Comparison of ENCODE assay signal across 15 mouse cellular contexts in the genomic region with DNA sequence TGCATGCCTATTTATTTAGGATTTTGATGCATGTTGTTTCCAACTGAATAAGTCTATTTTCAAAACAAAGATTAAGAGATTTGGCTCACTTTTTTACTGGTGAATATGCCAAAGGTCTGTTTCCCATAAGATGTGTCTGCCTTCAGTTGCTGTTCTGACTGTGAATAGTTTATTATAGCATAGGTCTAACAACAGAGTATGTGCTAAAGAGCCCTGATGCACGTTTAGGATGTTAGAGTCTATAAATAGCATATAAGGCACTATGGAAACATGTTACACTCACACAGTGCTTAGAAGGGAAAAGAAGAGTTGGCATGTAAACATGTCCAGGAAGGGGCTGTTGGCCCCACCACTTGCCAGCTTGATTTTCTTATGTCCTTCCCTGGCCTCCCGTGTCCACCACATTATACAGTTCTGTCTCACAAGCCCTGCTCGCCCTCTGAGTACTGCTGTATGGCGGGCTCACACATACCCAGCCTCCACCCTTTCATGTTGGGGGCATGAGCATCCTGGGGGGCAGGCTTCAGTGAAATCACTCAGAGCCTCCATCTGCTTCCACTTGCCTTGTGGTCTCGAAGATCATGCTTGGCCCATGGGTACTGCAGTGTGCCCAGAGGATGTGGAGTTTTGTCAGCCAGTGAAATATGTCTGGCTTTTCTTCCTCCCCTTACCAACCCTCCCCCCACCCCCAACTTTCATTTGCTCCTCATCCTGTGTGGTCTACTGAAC.
DNase-seq lines count a peak whose midpoint lies in the region; ATAC-seq and TF ChIP-seq lines count a peak whose summit lies in the region.
"Had no signal": no experiment of that assay in that cellular context is flagged by ENCODE, and none has a peak within 500 bp of the region (broad histone marks: within the 10 kb centered on the region; RNA-seq: fewer than 3 reads in every experiment).

No protein-coding gene starts in this region.

- no peak overlapping the region for H3K4me3 ChIP-seq in midbrain, embryonic 10.5 days
- H3K4me3 ChIP-seq in midbrain, embryonic 14.5 days (replicated peaks; ENCODE audit: low read depth, low read length), result no peak overlapping the region
- no peak overlapping the region for H3K4me3 ChIP-seq in embryonic facial prominence, embryonic 13.5 days
- no peak overlapping the region for H3K4me3 ChIP-seq in midbrain, postnatal 0 days (ENCODE audit: low read depth, low read length)
- no peak overlapping the region for H3K4me3 ChIP-seq in heart, embryonic 10.5 days
- H3K4me3 ChIP-seq: heart, embryonic 13.5 days; midbrain, embryonic 12.5 days had no signal

- no peak overlapping the region for H3K9ac ChIP-seq in midbrain, embryonic 14.5 days (replicated peaks; ENCODE audit: low read length)
- no peak overlapping the region for H3K9ac ChIP-seq in embryonic facial prominence, embryonic 13.5 days
- no peak overlapping the region for H3K9ac ChIP-seq in midbrain, postnatal 0 days (replicated peaks; ENCODE audit: low read length, poor library complexity, severe bottlenecking)
- H3K9ac ChIP-seq: heart, embryonic 13.5 days; midbrain, embryonic 12.5 days had no signal

- H3K36me3 ChIP-seq in midbrain, embryonic 10.5 days, result no peaks in the 10 kb centered on the region
- no peaks in the 10 kb centered on the region for H3K36me3 ChIP-seq in midbrain, embryonic 14.5 days (ENCODE audit: control insufficient read depth, insufficient read depth, low read length)
- H3K36me3 ChIP-seq in embryonic facial prominence, embryonic 13.5 days, result no peaks in the 10 kb centered on the region
- no peaks in the 10 kb centered on the region for H3K36me3 ChIP-seq in midbrain, postnatal 0 days (ENCODE audit: insufficient read depth, low read length)
- H3K36me3 ChIP-seq in heart, embryonic 10.5 days, result no peaks in the 10 kb centered on the region
- H3K36me3 ChIP-seq: heart, embryonic 13.5 days; midbrain, embryonic 12.5 days had no signal

- H3K27ac ChIP-seq in midbrain, embryonic 10.5 days (replicated peaks), result peak overlapping the region; percentile 49; the same call in 1 of the 2 replicates
- H3K27ac ChIP-seq in midbrain, embryonic 14.5 days (replicated peaks; ENCODE audit: low read depth, low read length), result no peak overlapping the region
- peak overlapping the region; percentile 90 for H3K27ac ChIP-seq in embryonic facial prominence, embryonic 13.5 days
- H3K27ac ChIP-seq in midbrain, postnatal 0 days (ENCODE audit: low read depth, low read length), result no peak overlapping the region
- no peak overlapping the region for H3K27ac ChIP-seq in heart, embryonic 10.5 days
- H3K27ac ChIP-seq: heart, embryonic 13.5 days; midbrain, embryonic 12.5 days had no signal

- peak; percentile 71 for DNase-seq in heart, adult 11 months
- DNase-seq in heart, postnatal 36 days, result no peak
- DNase-seq in midbrain, embryonic 10.5 days (ENCODE audit: low spot score), result no peak
- no peak for DNase-seq in midbrain, embryonic 14.5 days
- DNase-seq in midbrain, postnatal 0 days (ENCODE audit: low spot score), result peak; percentile 18
- no peak for DNase-seq in testis, postnatal 10 days (ENCODE audit: low spot score)
- no peak for DNase-seq in heart, embryonic 10.5 days (ENCODE audit: low spot score)
- DNase-seq: adrenal gland, adult 2 months; lung, adult 18-20 months; spleen, adult 18-20 months; thymus, adult 18-20 months had no signal

- no peak for ATAC-seq in midbrain, embryonic 14.5 days (ENCODE audit: low FRiP score, low TSS enrichment)
- peak; percentile 78 for ATAC-seq in embryonic facial prominence, embryonic 13.5 days (ENCODE audit: insufficient number of reproducible peaks, insufficient read depth, low FRiP score, low TSS enrichment, low read depth)
- ATAC-seq in midbrain, postnatal 0 days (ENCODE audit: low FRiP score), result peak; percentile 47; the same call in 1 of the 2 replicates

- H3K4me2 ChIP-seq in midbrain, embryonic 14.5 days (ENCODE audit: low read length), result no peak overlapping the region
- peak overlapping the region; percentile 39 for H3K4me2 ChIP-seq in embryonic facial prominence, embryonic 13.5 days
- no peak overlapping the region for H3K4me2 ChIP-seq in midbrain, postnatal 0 days (ENCODE audit: low read depth, low read length, poor library complexity, severe bottlenecking)
- H3K4me2 ChIP-seq: heart, embryonic 13.5 days; midbrain, embryonic 12.5 days had no signal

- no peaks in the 10 kb centered on the region for H3K9me3 ChIP-seq in midbrain, embryonic 10.5 days (replicated peaks)
- no peaks in the 10 kb centered on the region for H3K9me3 ChIP-seq in midbrain, embryonic 14.5 days (ENCODE audit: control insufficient read depth, low read length)
- no peaks in the 10 kb centered on the region for H3K9me3 ChIP-seq in embryonic facial prominence, embryonic 13.5 days
- H3K9me3 ChIP-seq in midbrain, postnatal 0 days (ENCODE audit: low read length), result no peaks in the 10 kb centered on the region
- no peaks in the 10 kb centered on the region for H3K9me3 ChIP-seq in heart, embryonic 10.5 days
- H3K9me3 ChIP-seq: heart, embryonic 13.5 days; midbrain, embryonic 12.5 days had no signal

- TF ChIP-seq CTCF in midbrain, postnatal 0 days (IDR thresholded peaks at IDR 0.05), result no peak

- H3K27me3 ChIP-seq in midbrain, embryonic 10.5 days (ENCODE audit: low read depth, poor library complexity, severe bottlenecking), result no peaks in the 10 kb centered on the region
- H3K27me3 ChIP-seq in midbrain, embryonic 14.5 days (ENCODE audit: control insufficient read depth, insufficient read depth, low read length), result no peaks in the 10 kb centered on the region
- no peaks in the 10 kb centered on the region for H3K27me3 ChIP-seq in embryonic facial prominence, embryonic 13.5 days
- no peaks in the 10 kb centered on the region for H3K27me3 ChIP-seq in midbrain, postnatal 0 days (ENCODE audit: insufficient read depth, low read length)
- no peaks in the 10 kb centered on the region for H3K27me3 ChIP-seq in heart, embryonic 10.5 days (ENCODE audit: insufficient read depth, poor library complexity, severe bottlenecking)
- H3K27me3 ChIP-seq: CH12.LX; heart, embryonic 13.5 days; midbrain, embryonic 12.5 days had no signal

- peaks cover 5% of the 10 kb centered on the region for H3K4me1 ChIP-seq in midbrain, embryonic 10.5 days
- no peaks in the 10 kb centered on the region for H3K4me1 ChIP-seq in midbrain, embryonic 14.5 days (ENCODE audit: control insufficient read depth, insufficient read depth, low read length)
- H3K4me1 ChIP-seq in embryonic facial prominence, embryonic 13.5 days, result peaks cover 26% of the 10 kb centered on the region
- 0 out of 2 replicates have a peak, but pooled peaks cover 2% of the 10 kb centered on the region for H3K4me1 ChIP-seq in midbrain, postnatal 0 days (ENCODE audit: insufficient read depth, low read length)
- H3K4me1 ChIP-seq in heart, embryonic 10.5 days, result peaks cover 20% of the 10 kb centered on the region

- WGBS in midbrain, embryonic 10.5 days, result 71% methylated on average over 5 of the region's 5 CpGs
- 73% methylated on average over 5 of the region's 5 CpGs for WGBS in midbrain, embryonic 14.5 days
- 19% methylated on average over 5 of the region's 5 CpGs for WGBS in embryonic facial prominence, embryonic 13.5 days
- WGBS in midbrain, postnatal 0 days, result 63% methylated on average over 5 of the region's 5 CpGs
- 60% methylated on average over 5 of the region's 5 CpGs for WGBS in heart, embryonic 10.5 days

- intact Hi-C loops in heart, postnatal 36 days (cut with DNase I), result no loop called here

Comparison
In these comparisons a context has a peak if more than half of its experiments do, and no peak if none do; other contexts are left out.
1. DNase-seq: peak in heart, adult 11 months (single experiment) and midbrain, postnatal 0 days (single experiment); none in heart, postnatal 36 days (0 of 2), midbrain, embryonic 10.5 days (single experiment), midbrain, embryonic 14.5 days (single experiment), testis, postnatal 10 days (single experiment) and heart, embryonic 10.5 days (single experiment).
2. H3K27ac ChIP-seq: peak in midbrain, embryonic 10.5 days (single experiment) and embryonic facial prominence, embryonic 13.5 days (single experiment); none in midbrain, embryonic 14.5 days (single experiment), midbrain, postnatal 0 days (single experiment) and heart, embryonic 10.5 days (single experiment).